Mouse (Mus musculus) thymus, postnatal 10 days (tissue): ENCODE measurements at regions not wholly inside any gene's neighbourhood (a gene's known extent, or its start where the extent isn't known, plus 50 kb on each side); places are given as distances from the start of the nearest gene placed in this dataset.

Experiments
- DNase-seq, 2 experiments: peaks; one replicate each; pipeline ENCODE4 v3.0.0; 2021; ENCODE audit warnings: low spot score in 2 of 2

- DNase-seq: no peak
These were observed 331.3 kb upstream of the Mki67 start for GRCm38 (mm10) chr7:136047364-136047945.

DNA sequence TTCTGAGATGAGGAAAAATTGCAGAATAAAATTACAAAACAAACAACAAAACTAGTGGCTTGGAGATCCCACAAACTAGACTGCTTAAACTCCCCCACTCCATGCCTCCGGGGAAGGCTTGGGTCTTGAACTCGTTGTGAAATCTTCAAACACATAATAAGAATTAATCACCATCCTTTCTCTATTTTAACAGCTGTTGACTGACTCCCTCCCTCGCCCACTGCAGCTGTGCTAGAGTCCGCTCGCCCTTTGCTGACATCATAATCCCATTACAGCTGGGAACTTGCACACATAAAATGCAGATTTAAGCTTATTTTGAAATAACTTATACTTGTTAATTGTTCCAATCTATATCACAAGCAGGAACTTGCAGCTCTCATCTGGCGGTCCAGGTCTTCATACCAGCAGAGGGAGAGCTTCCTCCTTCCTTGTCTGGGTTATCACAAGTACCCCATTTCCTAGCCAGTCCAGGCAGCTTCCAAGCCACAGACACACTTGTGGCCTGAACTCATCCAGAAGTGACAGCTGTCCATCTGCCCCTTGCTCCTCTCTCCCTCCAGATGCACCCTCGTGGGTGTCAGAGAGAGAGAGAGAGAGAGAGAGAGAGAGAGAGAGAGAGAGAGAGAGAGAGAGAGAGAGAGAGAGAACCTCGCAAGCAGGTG lies 332.9 kb upstream of the Mki67 start:
- no peak for DNase-seq

DNA sequence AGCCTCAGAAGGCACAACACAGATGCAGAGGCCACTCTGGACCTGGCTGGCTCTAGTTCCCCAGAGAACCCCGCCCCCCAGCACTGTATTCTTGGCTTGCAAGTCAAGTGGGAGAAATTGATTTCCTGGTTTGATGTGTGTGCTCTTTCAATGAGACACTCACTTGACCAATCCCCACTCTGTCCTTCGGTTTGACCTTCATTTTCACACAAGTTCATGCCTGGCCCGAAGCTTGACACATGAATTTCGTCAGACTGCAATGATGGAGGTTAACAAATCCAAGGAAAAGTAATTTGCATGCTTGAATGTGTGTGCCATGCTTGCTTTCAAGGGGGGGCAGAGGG lies 333.4 kb upstream of the Mki67 start:
- DNase-seq: no peak

GRCm38 (mm10) chr7:136050116-136050515 lies 334.0 kb upstream of the Mki67 start:
- peak in 1 of 2 experiments; percentile 13 for DNase-seq

DNA sequence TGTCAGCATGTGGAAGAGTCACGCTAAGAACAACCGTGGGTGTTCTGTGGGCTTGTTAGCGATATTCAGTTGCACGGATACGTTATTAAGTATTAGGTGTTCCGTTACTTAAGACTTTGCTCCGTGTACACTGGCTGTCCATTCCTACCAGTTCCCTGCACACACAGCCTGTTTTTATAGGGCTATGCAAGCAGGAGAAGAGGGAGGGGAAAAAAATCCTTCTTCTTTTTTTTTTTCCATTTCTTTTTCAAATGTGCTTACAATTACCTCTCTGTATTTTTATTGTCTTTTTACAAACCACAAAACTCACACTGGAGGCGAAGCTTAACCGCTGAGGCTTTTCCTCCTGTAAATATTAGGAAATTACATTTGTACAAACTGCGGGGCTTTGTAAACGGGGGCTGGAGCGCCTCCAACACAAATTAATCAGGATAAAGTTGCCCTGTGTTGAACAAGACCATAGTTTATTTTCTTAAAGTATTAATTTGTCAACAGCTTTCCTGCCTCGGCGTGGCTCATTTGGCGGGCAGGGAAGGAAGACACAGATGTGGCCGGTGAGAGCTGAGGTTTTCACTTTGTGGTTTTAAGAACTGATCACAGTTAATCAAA lies 340.8 kb upstream of the Mki67 start:
- no peak for DNase-seq

GRCm38 (mm10) chr7:136058319-136058718 lies 342.2 kb upstream of the Mki67 start:
- DNase-seq: no peak

DNA sequence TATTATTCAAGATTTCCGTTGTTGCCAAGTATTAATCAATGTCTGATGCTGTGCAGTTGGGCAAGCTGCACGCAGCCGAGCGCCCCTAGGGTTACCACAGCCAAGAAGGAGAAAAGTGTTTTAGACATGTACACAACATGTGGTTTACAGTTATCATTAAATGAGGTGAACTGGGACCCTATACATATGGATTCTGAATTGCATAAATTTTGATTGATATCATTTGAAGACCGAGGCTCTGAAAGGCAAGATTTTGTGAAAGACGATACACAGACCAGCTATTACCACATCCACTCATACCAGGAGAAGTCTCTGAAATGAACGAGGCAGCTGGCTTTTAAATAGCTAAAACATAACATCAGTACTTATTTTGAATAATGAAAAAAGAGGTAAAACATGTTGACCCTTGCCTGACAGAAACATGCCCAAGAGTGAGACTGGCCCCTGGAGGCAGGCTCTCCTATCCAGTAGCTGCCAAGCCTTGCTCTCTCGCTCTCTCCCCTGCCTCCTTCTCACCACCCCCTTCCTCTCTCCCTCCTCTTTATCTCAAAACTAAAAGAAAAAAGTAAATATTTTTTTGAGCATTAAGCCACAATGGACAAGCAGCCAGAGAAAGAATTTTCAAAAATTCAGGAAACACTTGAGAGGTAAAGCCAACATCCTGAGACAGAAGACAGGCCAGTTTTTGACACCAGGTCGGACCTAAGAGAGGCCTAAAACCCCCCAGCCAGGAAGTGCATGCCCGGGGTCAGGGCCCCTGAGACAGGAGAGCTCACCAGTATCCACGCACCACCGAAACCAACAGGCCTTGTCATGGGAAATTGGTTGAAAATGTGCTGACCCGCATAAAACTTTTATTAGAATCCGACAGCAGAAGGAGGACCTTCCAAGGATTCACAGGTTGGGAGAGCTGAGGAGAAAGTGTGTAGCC lies 342.9 kb upstream of the Mki67 start:
- DNase-seq: no peak

DNA sequence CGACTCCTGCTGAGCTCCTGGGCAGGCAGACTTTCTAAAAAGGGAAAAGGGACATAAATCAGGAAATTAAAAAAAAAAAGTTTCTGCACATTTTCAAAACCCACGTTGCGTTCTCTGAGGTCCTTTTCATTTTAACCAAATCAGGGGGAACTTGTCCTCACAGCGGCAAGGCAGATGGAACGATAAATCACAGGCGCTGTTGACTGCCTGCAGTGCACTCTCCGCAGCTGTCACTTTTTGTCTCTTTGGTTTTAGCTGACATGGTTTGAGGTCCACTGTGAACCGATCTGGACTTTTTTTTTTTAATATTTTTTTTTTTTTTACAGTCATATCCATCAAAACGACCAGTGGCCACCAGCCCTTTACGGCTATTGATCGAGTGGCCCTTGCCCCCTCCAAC lies 343.7 kb upstream of the Mki67 start:
- DNase-seq: no peak

- no peak for DNase-seq
These were observed 344.3 kb upstream of the Mki67 start for GRCm38 (mm10) chr7:136060339-136061073.

DNA sequence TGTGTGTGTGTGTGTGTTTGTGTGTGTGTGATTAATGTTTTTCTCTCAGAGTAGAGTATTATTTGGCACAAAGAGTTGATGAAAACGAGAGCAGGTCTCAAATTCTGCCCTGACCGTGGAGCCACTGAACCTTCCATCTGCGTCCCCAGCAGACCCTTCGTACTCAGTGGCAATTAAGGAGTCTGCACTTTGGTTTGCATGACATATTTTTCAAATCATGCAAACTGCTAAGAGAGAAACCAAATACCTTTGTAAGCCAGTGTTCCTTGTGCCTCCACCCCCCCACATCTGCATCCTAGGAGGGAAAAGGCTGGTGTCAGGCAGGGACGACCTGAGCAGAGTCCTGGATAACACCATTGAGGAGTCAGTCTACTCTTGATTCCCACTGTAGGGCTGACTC lies 346.5 kb upstream of the Mki67 start:
- no peak for DNase-seq

- DNase-seq: no peak
These were observed 349.0 kb upstream of the Mki67 start for GRCm38 (mm10) chr7:136065038-136065678.

- no peak for DNase-seq
These were observed 349.5 kb upstream of the Mki67 start for GRCm38 (mm10) chr7:136065679-136066055.

- DNase-seq: no peak
These were observed 354.7 kb upstream of the Mki67 start for GRCm38 (mm10) chr7:136070881-136071280.

DNA sequence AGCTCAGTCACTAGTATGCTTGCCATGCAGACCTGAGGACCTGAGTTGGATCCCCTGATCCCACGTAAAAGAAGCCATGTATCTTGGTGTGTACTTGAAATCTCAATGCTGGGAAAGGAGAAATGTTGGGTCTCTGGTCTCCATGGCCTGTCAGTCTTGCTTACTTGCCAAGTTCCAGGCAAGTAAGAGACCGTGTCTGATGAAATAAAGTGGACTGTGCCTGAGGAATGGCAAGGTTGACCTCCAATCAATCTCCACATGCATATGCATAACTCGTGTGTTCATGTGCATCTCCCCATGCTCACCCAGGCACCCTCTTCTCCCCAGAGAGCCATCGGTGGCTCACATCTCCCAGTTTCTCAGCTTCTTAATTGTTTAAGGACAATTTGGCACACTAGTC lies 355.2 kb upstream of the Mki67 start:
- no peak for DNase-seq

GRCm38 (mm10) chr7:136073265-136073799 lies 357.2 kb upstream of the Mki67 start:
- DNase-seq: no peak

DNA sequence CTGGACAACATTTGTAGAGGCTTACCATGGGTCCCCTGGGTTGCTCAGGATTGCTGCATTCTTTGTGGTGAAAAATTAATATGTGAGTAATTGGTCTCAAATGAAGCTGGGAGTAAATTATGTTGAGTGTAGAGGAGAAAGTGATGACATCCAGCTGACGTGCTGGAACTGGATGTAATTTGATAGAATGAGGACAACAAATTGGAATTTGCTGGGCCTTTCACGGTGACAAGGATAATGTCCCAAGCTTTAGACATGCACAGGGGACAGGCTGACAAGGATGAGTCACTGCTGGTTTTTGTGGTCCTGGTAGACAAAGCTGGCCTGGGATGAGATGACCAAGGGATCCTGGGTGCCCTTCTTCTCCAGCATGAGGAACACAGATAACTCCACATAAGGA lies 357.9 kb upstream of the Mki67 start:
- DNase-seq: no peak

DNA sequence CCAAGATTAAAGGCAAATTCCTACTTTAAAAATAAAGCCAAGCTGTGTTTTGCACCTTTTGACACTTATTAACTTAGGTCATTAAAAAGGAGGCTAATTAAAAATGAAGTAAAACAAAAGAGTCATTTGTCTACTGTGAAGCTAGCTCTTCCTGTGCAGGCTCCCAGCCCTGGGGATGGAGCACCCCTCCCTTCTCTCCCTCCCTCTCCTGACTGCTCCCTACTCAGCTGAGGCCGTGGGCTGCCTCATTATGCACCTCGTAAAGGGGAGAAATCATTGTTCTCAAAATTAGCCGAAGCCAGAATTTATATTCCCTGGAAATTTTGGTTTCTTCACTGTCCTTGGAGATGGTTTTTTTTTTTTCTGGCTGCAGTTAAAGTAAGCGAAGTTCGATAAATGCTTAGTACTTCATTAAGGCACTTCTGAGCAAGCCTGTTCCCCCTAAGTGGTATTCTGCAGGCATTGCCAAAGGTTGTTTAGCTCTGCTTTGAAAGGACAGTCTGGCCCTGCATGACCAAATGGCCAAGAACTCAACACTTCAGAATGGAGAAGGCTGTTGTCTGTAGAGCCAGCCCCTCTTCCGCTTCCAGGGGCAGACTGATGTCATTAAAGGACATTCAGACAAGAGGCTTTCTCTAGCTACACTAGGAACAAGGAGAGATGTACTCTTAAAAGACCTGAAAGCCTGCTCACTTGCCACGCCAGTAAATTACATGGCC lies 365.5 kb upstream of the Mki67 start:
- no peak for DNase-seq

DNA sequence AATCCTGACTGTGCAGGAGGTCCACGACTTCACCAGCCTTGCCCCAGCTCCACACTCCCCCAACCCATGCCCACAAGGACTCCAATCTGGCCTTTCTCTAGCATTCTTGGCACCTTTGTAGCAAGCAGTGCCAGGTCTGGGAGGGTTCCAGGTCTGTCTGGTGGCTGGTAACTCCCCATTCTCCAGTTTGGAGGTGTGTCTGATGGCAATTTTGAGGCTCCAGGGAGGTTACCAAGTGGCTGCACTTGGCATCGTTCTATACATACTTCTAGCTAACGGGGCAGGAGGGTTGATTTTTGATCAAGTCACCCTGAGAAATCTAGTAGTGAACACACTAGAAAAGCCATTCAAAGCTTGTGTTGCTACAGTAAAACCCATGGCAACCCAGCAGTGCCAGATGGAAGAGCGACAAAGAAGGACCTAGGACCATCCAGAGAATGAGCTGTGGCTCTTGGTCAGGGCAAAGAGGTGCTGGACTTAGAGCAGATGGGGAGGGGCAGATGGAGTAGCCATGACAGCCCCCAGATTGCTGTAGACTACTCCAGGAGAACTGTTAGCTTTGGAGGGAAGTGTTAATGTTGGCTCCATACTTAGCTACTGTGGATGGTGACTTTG lies 366.2 kb upstream of the Mki67 start:
- no peak for DNase-seq

DNA sequence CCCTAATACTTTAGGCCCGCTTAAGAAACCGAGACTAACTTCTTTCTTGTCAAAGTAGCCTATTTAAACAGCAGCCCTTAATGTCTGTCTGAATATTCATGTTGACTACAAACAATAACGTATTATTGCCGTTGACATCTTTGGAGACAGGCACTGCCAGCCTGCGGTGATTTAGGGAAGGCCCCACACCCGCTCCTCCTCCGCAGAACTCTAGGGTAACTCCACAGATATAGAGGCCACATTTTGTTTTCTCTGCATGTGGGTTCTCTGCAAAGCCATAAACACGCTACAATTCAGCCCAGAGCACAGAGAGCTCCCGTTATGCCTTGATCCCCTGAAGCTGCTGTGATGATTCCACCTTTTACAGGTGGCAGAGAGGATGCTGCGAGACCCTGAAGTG lies 366.8 kb upstream of the Mki67 start:
- DNase-seq: no peak
